In genomic region chr10:81168087-81168431, GRCm38 (mm10) we compare ENCODE assay signal across 8 mouse cellular contexts. TPM values are rescaled to one million over a fixed set of nuclear protein-coding genes. Genes with fewer than 3 reads are reported as not detected.
DNase-seq lines count a peak whose midpoint lies in the region; ATAC-seq lines count a peak whose summit lies in the region.

No protein-coding gene starts in this region.

- intact Hi-C loops in gastrocnemius, postnatal 14 days (cut with DNase I; ENCODE audit: low total_unique reads), result no loop called here

- WGBS in kidney, embryonic 16.5 days, result 7% methylated on average over 5 of the region's 5 CpGs
- 6% methylated on average over 5 of the region's 5 CpGs for WGBS in hindbrain, embryonic 13.5 days
- 9% methylated on average over 5 of the region's 5 CpGs for WGBS in midbrain, embryonic 11.5 days

- DNase-seq in kidney, postnatal 10 days, result no peak
- DNase-seq in midbrain, embryonic 11.5 days (ENCODE audit: low spot score, missing footprints), result no peak
- DNase-seq in gastrocnemius, postnatal 14 days, result no peak
- no peak for DNase-seq in embryo, embryonic 11 days
- no peak for DNase-seq in ovary, adult 18-20 months (ENCODE audit: low spot score)

- H3K9ac ChIP-seq in kidney, embryonic 16.5 days (replicated peaks; ENCODE audit: low read length), result peak overlapping the region; percentile 65
- H3K9ac ChIP-seq in hindbrain, embryonic 13.5 days, result peak overlapping the region; percentile 72
- peak overlapping the region; percentile 53 for H3K9ac ChIP-seq in midbrain, embryonic 11.5 days (ENCODE audit: low read length)

- no peaks in the 10 kb centered on the region for H3K9me3 ChIP-seq in kidney, embryonic 16.5 days (ENCODE audit: low read length)
- no peaks in the 10 kb centered on the region for H3K9me3 ChIP-seq in hindbrain, embryonic 13.5 days
- no peaks in the 10 kb centered on the region for H3K9me3 ChIP-seq in midbrain, embryonic 11.5 days (ENCODE audit: control insufficient read depth, low read length)

- ATAC-seq in kidney, embryonic 16.5 days (ENCODE audit: low FRiP score, low TSS enrichment), result peak; percentile 58
- peak; percentile 55 for ATAC-seq in hindbrain, embryonic 13.5 days (ENCODE audit: low FRiP score)
- ATAC-seq in midbrain, embryonic 11.5 days (ENCODE audit: low FRiP score), result peak; percentile 75

- H3K4me1 ChIP-seq in kidney, embryonic 16.5 days (ENCODE audit: insufficient read depth, low read length), result peaks cover 31% of the 10 kb centered on the region
- peaks cover 6% of the 10 kb centered on the region; the same call in 1 of the 2 replicates for H3K4me1 ChIP-seq in brown adipose tissue, adult 24 weeks (ENCODE audit: control insufficient read depth, insufficient read depth, insufficient read length, low read length)
- peaks cover 46% of the 10 kb centered on the region for H3K4me1 ChIP-seq in hindbrain, embryonic 13.5 days (replicated peaks)
- peaks cover 14% of the 10 kb centered on the region for H3K4me1 ChIP-seq in midbrain, embryonic 11.5 days (ENCODE audit: control insufficient read depth, insufficient read depth, low read length)

- H3K27me3 ChIP-seq in kidney, embryonic 16.5 days (ENCODE audit: insufficient read depth, low read length), result no peaks in the 10 kb centered on the region
- H3K27me3 ChIP-seq in hindbrain, embryonic 13.5 days, result no peaks in the 10 kb centered on the region
- H3K27me3 ChIP-seq in midbrain, embryonic 11.5 days (ENCODE audit: control insufficient read depth, insufficient read depth, low read length), result no peaks in the 10 kb centered on the region

- H3K27ac ChIP-seq in kidney, embryonic 16.5 days (ENCODE audit: low read length), result peak overlapping the region; percentile 89
- H3K27ac ChIP-seq in brown adipose tissue, adult 24 weeks (replicated peaks; ENCODE audit: low read depth, low read length), result peak overlapping the region; percentile 59
- peak overlapping the region; percentile 83 for H3K27ac ChIP-seq in hindbrain, embryonic 13.5 days
- H3K27ac ChIP-seq in midbrain, embryonic 11.5 days (ENCODE audit: low read depth, low read length), result peak overlapping the region; percentile 57; the same call in 1 of the 2 replicates

- H3K36me3 ChIP-seq in kidney, embryonic 16.5 days (ENCODE audit: insufficient read depth, low read length), result peaks cover 7% of the 10 kb centered on the region
- peaks cover 17% of the 10 kb centered on the region for H3K36me3 ChIP-seq in hindbrain, embryonic 13.5 days
- no peaks in the 10 kb centered on the region; the same call in 1 of the 2 replicates for H3K36me3 ChIP-seq in midbrain, embryonic 11.5 days (ENCODE audit: control insufficient read depth, insufficient read depth, low read length)

- peak overlapping the region; percentile 88 for H3K4me3 ChIP-seq in kidney, embryonic 16.5 days (ENCODE audit: low read length)
- peak overlapping the region; percentile 57 for H3K4me3 ChIP-seq in brown adipose tissue, adult 24 weeks (ENCODE audit: insufficient read depth, low read depth, low read length)
- peak overlapping the region; percentile 88 for H3K4me3 ChIP-seq in hindbrain, embryonic 13.5 days
- H3K4me3 ChIP-seq in midbrain, embryonic 11.5 days (ENCODE audit: low read depth, low read length), result peak overlapping the region; percentile 96

- peak overlapping the region; percentile 61 for H3K4me2 ChIP-seq in kidney, embryonic 16.5 days (replicated peaks; ENCODE audit: low read depth, low read length)
- H3K4me2 ChIP-seq in hindbrain, embryonic 13.5 days, result peak overlapping the region; percentile 87
- peak overlapping the region; percentile 51 for H3K4me2 ChIP-seq in midbrain, embryonic 11.5 days

RNA-seq across cellular contexts. Expression of gene Pias4, which starts 0.3 kb away (rescaled TPM):
- polyA plus RNA-seq in kidney, embryonic 16.5 days (2015; fragmentation: Nextera tagmentation; extraction: Ambion mirVana), result 51.0 and 56.2 TPM in 2 replicates
- 10.3 and 13.4 TPM in 2 replicates for polyA plus RNA-seq in brown adipose tissue, adult 24 weeks (2012; ENCODE audit: insufficient read depth, insufficient read length, missing spikeins)
- 58.4 and 62.3 TPM in 2 replicates for polyA plus RNA-seq in hindbrain, embryonic 13.5 days (2015; fragmentation: Nextera tagmentation; extraction: Ambion mirVana)
- 42.1 and 46.5 TPM in 2 replicates for polyA plus RNA-seq in midbrain, embryonic 11.5 days (2014; fragmentation: Nextera tagmentation; extraction: Ambion mirVana)
- total RNA-seq in gastrocnemius, postnatal 14 days (2021), result 10 to 100 TPM; 12.3 to 12.8 TPM

RNA-seq across cellular contexts. Expression of gene Eef2, which starts 8.4 kb away (rescaled TPM):
- polyA plus RNA-seq in kidney, embryonic 16.5 days (2015; fragmentation: Nextera tagmentation; extraction: Ambion mirVana), result 663 and 672 TPM in 2 replicates
- 538 and 581 TPM in 2 replicates for polyA plus RNA-seq in brown adipose tissue, adult 24 weeks (2012; ENCODE audit: insufficient read depth, insufficient read length, missing spikeins)
- polyA plus RNA-seq in hindbrain, embryonic 13.5 days (2015; fragmentation: Nextera tagmentation; extraction: Ambion mirVana), result 561 and 576 TPM in 2 replicates
- 398 and 422 TPM in 2 replicates for polyA plus RNA-seq in midbrain, embryonic 11.5 days (2014; fragmentation: Nextera tagmentation; extraction: Ambion mirVana)
- total RNA-seq in gastrocnemius, postnatal 14 days (2021), result 100 to 1,000 TPM; 892 to 898 TPM

RNA-seq across cellular contexts. Expression of gene Dapk3, which starts 14.7 kb away (rescaled TPM):
- polyA plus RNA-seq in kidney, embryonic 16.5 days (2015; fragmentation: Nextera tagmentation; extraction: Ambion mirVana), result 38.4 and 39.3 TPM in 2 replicates
- polyA plus RNA-seq in brown adipose tissue, adult 24 weeks (2012; ENCODE audit: insufficient read depth, insufficient read length, missing spikeins), result 15.7 and 31.7 TPM in 2 replicates
- polyA plus RNA-seq in hindbrain, embryonic 13.5 days (2015; fragmentation: Nextera tagmentation; extraction: Ambion mirVana), result 59.1 and 61.7 TPM in 2 replicates
- 49.7 and 50.6 TPM in 2 replicates for polyA plus RNA-seq in midbrain, embryonic 11.5 days (2014; fragmentation: Nextera tagmentation; extraction: Ambion mirVana)
- total RNA-seq in gastrocnemius, postnatal 14 days (2021), result 10 to 100 TPM; 21.2 to 24.8 TPM

RNA-seq across cellular contexts. Expression of gene 4930442H23Rik, which starts 15.6 kb away (rescaled TPM):
- not detected in 2 replicates for polyA plus RNA-seq in kidney, embryonic 16.5 days (2015; fragmentation: Nextera tagmentation; extraction: Ambion mirVana)
- polyA plus RNA-seq in brown adipose tissue, adult 24 weeks (2012; ENCODE audit: insufficient read depth, insufficient read length, missing spikeins), result not detected in 2 replicates
- polyA plus RNA-seq in hindbrain, embryonic 13.5 days (2015; fragmentation: Nextera tagmentation; extraction: Ambion mirVana), result 0.13 and 0.26 TPM in 2 replicates
- polyA plus RNA-seq in midbrain, embryonic 11.5 days (2014; fragmentation: Nextera tagmentation; extraction: Ambion mirVana), result not detected in 2 replicates
- not detected for total RNA-seq in gastrocnemius, postnatal 14 days (2021)

RNA-seq across cellular contexts. Expression of gene Zbtb7a, which starts 33.0 kb away (rescaled TPM):
- polyA plus RNA-seq in kidney, embryonic 16.5 days (2015; fragmentation: Nextera tagmentation; extraction: Ambion mirVana), result 24.4 and 25.2 TPM in 2 replicates
- polyA plus RNA-seq in brown adipose tissue, adult 24 weeks (2012; ENCODE audit: insufficient read depth, insufficient read length, missing spikeins), result 28.4 and 29.6 TPM in 2 replicates
- 13.2 and 13.5 TPM in 2 replicates for polyA plus RNA-seq in hindbrain, embryonic 13.5 days (2015; fragmentation: Nextera tagmentation; extraction: Ambion mirVana)
- polyA plus RNA-seq in midbrain, embryonic 11.5 days (2014; fragmentation: Nextera tagmentation; extraction: Ambion mirVana), result 5.3 and 5.6 TPM in 2 replicates
- total RNA-seq in gastrocnemius, postnatal 14 days (2021), result 10 to 100 TPM; 28.2 to 30.1 TPM
